Mouse (Mus musculus): ENCODE measurements around the gene Tmem109.
A peak's percentile ranks its signal among the peaks of the same experiment; 100 is the strongest.

Tmem109 gene

GRCm38 (mm10) chr19:10892201-10892600 lies 10.4 kb upstream of the Tmem109 start:
- no peak for DNase-seq (ENCODE audit: low read depth, low spot score)

GRCm38 (mm10) chr19:10880975-10881425 lies 801 bp downstream of the Tmem109 start:
- no peak for DNase-seq (ENCODE audit: low read depth, low spot score)

GRCm38 (mm10) chr19:10880085-10880974 lies 1.5 kb downstream of the Tmem109 start:
- DNase-seq (ENCODE audit: low read depth, low spot score) = no peak

GRCm38 (mm10) chr19:10878201-10878837 lies 3.5 kb downstream of the Tmem109 start:
- DNase-seq (ENCODE audit: low read depth, low spot score) = no peak

- DNase-seq (ENCODE audit: low read depth, low spot score) = no peak
Observed at GRCm38 (mm10) chr19:10871328-10871961, 10.4 kb downstream of the Tmem109 start.

- no peak for DNase-seq (ENCODE audit: low read depth, low spot score)
Observed at GRCm38 (mm10) chr19:10870676-10871075, 11.1 kb downstream of the Tmem109 start.

GRCm38 (mm10) chr19:10869886-10870527 lies 11.8 kb downstream of the Tmem109 start, which contains the start of gene Tmem132a:
Gene Tmem132a (minus strand): TSS chr19:10869940.
- no peak for DNase-seq (ENCODE audit: low read depth, low spot score)

- peak; percentile 70 for DNase-seq (ENCODE audit: low read depth, low spot score)
Observed at GRCm38 (mm10) chr19:10869241-10869885, 12.4 kb downstream of the Tmem109 start.

- no peak for DNase-seq (ENCODE audit: low read depth, low spot score)
Observed at GRCm38 (mm10) chr19:10868623-10869141, 13.1 kb downstream of the Tmem109 start.

- DNase-seq (ENCODE audit: low read depth, low spot score) = no peak
Observed at GRCm38 (mm10) chr19:10867946-10868622, 13.7 kb downstream of the Tmem109 start.

GRCm38 (mm10) chr19:10866351-10866750 lies 15.4 kb downstream of the Tmem109 start:
- DNase-seq (ENCODE audit: low read depth, low spot score) = no peak

GRCm38 (mm10) chr19:10860072-10860497 lies 21.7 kb downstream of the Tmem109 start:
- no peak for DNase-seq (ENCODE audit: low read depth, low spot score)

- no peak for DNase-seq (ENCODE audit: low read depth, low spot score)
Observed at GRCm38 (mm10) chr19:10856520-10856919, 25.3 kb downstream of the Tmem109 start.

GRCm38 (mm10) chr19:10855422-10855821 lies 26.4 kb downstream of the Tmem109 start:
- DNase-seq (ENCODE audit: low read depth, low spot score) = no peak

- DNase-seq (ENCODE audit: low read depth, low spot score) = no peak
Observed at GRCm38 (mm10) chr19:10847311-10848087, 34.3 kb downstream of the Tmem109 start.

GRCm38 (mm10) chr19:10846150-10846549 lies 35.7 kb downstream of the Tmem109 start:
- DNase-seq (ENCODE audit: low read depth, low spot score) = no peak

- DNase-seq (ENCODE audit: low read depth, low spot score) = no peak
Observed at GRCm38 (mm10) chr19:10845454-10845853, 36.3 kb downstream of the Tmem109 start.

- no peak for DNase-seq (ENCODE audit: low read depth, low spot score)
Observed at GRCm38 (mm10) chr19:10844206-10844605, 37.6 kb downstream of the Tmem109 start.

- no peak for DNase-seq (ENCODE audit: low read depth, low spot score)
Observed at GRCm38 (mm10) chr19:10842914-10843313, 38.9 kb downstream of the Tmem109 start.
